In genomic region chr13:49052512-49052911, GRCm38 (mm10) we compare ENCODE assay signal across 9 mouse cellular contexts.
A peak's percentile ranks its signal among the peaks of the same experiment; 100 is the strongest.
DNase-seq lines count a peak whose midpoint lies in the region; TF ChIP-seq lines count a peak whose summit lies in the region.
"Had no signal": no experiment of that assay in that cellular context is flagged by ENCODE, and none has a peak within 500 bp of the region (broad histone marks: within the 10 kb centered on the region; RNA-seq: fewer than 3 reads in every experiment).

No protein-coding gene starts in this region.

- no peak overlapping the region for H3K27ac ChIP-seq in layer of hippocampus, adult 2 months

- peak; percentile 80 for TF ChIP-seq CTCF in layer of hippocampus, adult 2 months (conservative IDR thresholded peaks at IDR 0.05)

- peak; percentile 43 for DNase-seq in adrenal gland, postnatal 10 days
- DNase-seq in adrenal gland, postnatal 25 days, result no peak
- DNase-seq in layer of hippocampus, adult 2 months (ENCODE audit: low spot score in 2 of 2), result peak in 1 of 2 experiments; percentile 30
- no peak for DNase-seq in layer of hippocampus, adult 9-11 months
- DNase-seq in adrenal gland, postnatal 36 days, result peak; percentile 18 to 43
- DNase-seq in mesoderm, embryonic 11.5 days (ENCODE audit: low read depth, low spot score), result peak; percentile 39
- no peak for DNase-seq in left cerebral cortex, postnatal 10 days (ENCODE audit: extremely low spot score in 1 of 2, low spot score in 2 of 2)
- no peak for DNase-seq in adipocyte (ENCODE audit: low spot score)

- no peak overlapping the region for H3K4me3 ChIP-seq in layer of hippocampus, adult 2 months
- H3K4me3 ChIP-seq: megakaryocyte, embryonic 14.5 days had no signal

- intact Hi-C loops in left cerebral cortex, postnatal 10 days (cut with DNase I), result loop anchor here (10.0 kb wide), 1 partner anchor 122 kb away; no protein-coding TSS in a partner anchor

Comparison
In these comparisons a context has a peak if more than half of its experiments do, and no peak if none do; other contexts are left out.
1. DNase-seq: peak in adrenal gland, postnatal 10 days (single experiment), adrenal gland, postnatal 36 days (2 of 2) and mesoderm, embryonic 11.5 days (single experiment); none in adrenal gland, postnatal 25 days (single experiment), layer of hippocampus, adult 9-11 months (single experiment), left cerebral cortex, postnatal 10 days (0 of 2) and adipocyte (single experiment).